Mouse (Mus musculus): Measurements from ENCODE around the gene Lmod3. TPM values are rescaled to one million over a fixed set of nuclear protein-coding genes. Genes with fewer than 3 reads are reported as not detected.

The Lmod3 gene
- under 1 TPM in 2 of 4 experiments, not detected in 2; 0.27 to 0.33 TPM for total RNA-seq (2022)

GRCm38 (mm10) chr6:97252711-97253221 lies at the start of gene Lmod3:
Lmod3 (minus strand) TSS chr6:97252759.
- peak in 1 of 2 experiments; percentile 11 for DNase-seq (ENCODE audit: low spot score in 2 of 2)

- DNase-seq (ENCODE audit: low spot score in 2 of 2): no peak
These were observed 49.7 kb upstream of the Lmod3 start for GRCm38 (mm10) chr6:97302303-97302702.

GRCm38 (mm10) chr6:97300659-97301058 lies 48.1 kb upstream of the Lmod3 start:
- no peak for DNase-seq (ENCODE audit: low spot score in 2 of 2)

- DNase-seq (ENCODE audit: low spot score in 2 of 2): no peak
These were observed 47.6 kb upstream of the Lmod3 start for GRCm38 (mm10) chr6:97300180-97300579.

- no peak for DNase-seq (ENCODE audit: low spot score in 2 of 2)
These were observed 44.6 kb upstream of the Lmod3 start for GRCm38 (mm10) chr6:97297151-97297550.

GRCm38 (mm10) chr6:97295866-97296527 lies 43.4 kb upstream of the Lmod3 start:
- DNase-seq (ENCODE audit: low spot score in 2 of 2): no peak

- DNase-seq (ENCODE audit: low spot score in 2 of 2): no peak
These were observed 42.9 kb upstream of the Lmod3 start for GRCm38 (mm10) chr6:97295416-97295815.

- DNase-seq (ENCODE audit: low spot score in 2 of 2): no peak
These were observed 41.4 kb upstream of the Lmod3 start for GRCm38 (mm10) chr6:97293667-97294569.

GRCm38 (mm10) chr6:97292894-97293293 lies 40.3 kb upstream of the Lmod3 start:
- no peak for DNase-seq (ENCODE audit: low spot score in 2 of 2)

- no peak for DNase-seq (ENCODE audit: low spot score in 2 of 2)
These were observed 39.5 kb upstream of the Lmod3 start for GRCm38 (mm10) chr6:97292096-97292495.

- DNase-seq (ENCODE audit: low spot score in 2 of 2): no peak
These were observed 38.8 kb upstream of the Lmod3 start for GRCm38 (mm10) chr6:97291159-97291908.

GRCm38 (mm10) chr6:97290687-97291086 lies 38.1 kb upstream of the Lmod3 start:
- no peak for DNase-seq (ENCODE audit: low spot score in 2 of 2)

GRCm38 (mm10) chr6:97289838-97290237 lies 37.3 kb upstream of the Lmod3 start:
- no peak for DNase-seq (ENCODE audit: low spot score in 2 of 2)

- no peak for DNase-seq (ENCODE audit: low spot score in 2 of 2)
These were observed 36.8 kb upstream of the Lmod3 start for GRCm38 (mm10) chr6:97289316-97289820.

- DNase-seq (ENCODE audit: low spot score in 2 of 2): no peak
These were observed 35.7 kb upstream of the Lmod3 start for GRCm38 (mm10) chr6:97288047-97288855.

- no peak for DNase-seq (ENCODE audit: low spot score in 2 of 2)
These were observed 33.8 kb upstream of the Lmod3 start for GRCm38 (mm10) chr6:97286332-97286731.

- no peak for DNase-seq (ENCODE audit: low spot score in 2 of 2)
These were observed 31.1 kb upstream of the Lmod3 start for GRCm38 (mm10) chr6:97283676-97284075.

- no peak for DNase-seq (ENCODE audit: low spot score in 2 of 2)
These were observed 26.3 kb upstream of the Lmod3 start for GRCm38 (mm10) chr6:97278878-97279277.

GRCm38 (mm10) chr6:97278014-97278787 lies 25.6 kb upstream of the Lmod3 start:
- DNase-seq (ENCODE audit: low spot score in 2 of 2): peak; percentile 36 to 74

Data from left cerebral cortex, adult 8-10 months (tissue).